17 mouse cellular contexts compared by ENCODE assay signal in genomic region chr13:34119406-34119805, GRCm38 (mm10).
"Had no signal": no experiment of that assay in that cellular context is flagged by ENCODE, and none has a peak within 500 bp of the region (broad histone marks: within the 10 kb centered on the region; RNA-seq: fewer than 3 reads in every experiment).

No protein-coding gene starts in this region.

- H3K9me3 ChIP-seq: limb, embryonic 10.5 days; limb, embryonic 13.5 days; liver, embryonic 13.5 days; lung, embryonic 15.5 days; midbrain, embryonic 12.5 days; midbrain, embryonic 15.5 days; neural tube, embryonic 12.5 days; neural tube, embryonic 15.5 days had no signal

- H3K27ac ChIP-seq: hindbrain, postnatal 0 days; limb, embryonic 10.5 days; limb, embryonic 13.5 days; liver, embryonic 13.5 days; lung, embryonic 15.5 days; midbrain, embryonic 12.5 days; midbrain, embryonic 15.5 days; neural tube, embryonic 12.5 days; neural tube, embryonic 15.5 days had no signal

- ATAC-seq: hindbrain, postnatal 0 days; inflammation-experienced regulatory T-cells, adult 6 months; midbrain, embryonic 15.5 days had no signal

- H3K4me3 ChIP-seq: limb, embryonic 10.5 days; limb, embryonic 13.5 days; liver, embryonic 13.5 days; lung, embryonic 15.5 days; midbrain, embryonic 12.5 days; midbrain, embryonic 15.5 days; neural tube, embryonic 12.5 days; neural tube, embryonic 15.5 days had no signal

- H3K27me3 ChIP-seq: limb, embryonic 13.5 days; liver, embryonic 13.5 days; lung, embryonic 15.5 days; midbrain, embryonic 12.5 days; midbrain, embryonic 15.5 days; neural tube, embryonic 12.5 days; neural tube, embryonic 15.5 days had no signal

- H3K36me3 ChIP-seq: limb, embryonic 10.5 days; liver, embryonic 13.5 days; lung, embryonic 15.5 days; midbrain, embryonic 15.5 days; neural tube, embryonic 15.5 days had no signal

- DNase-seq: kidney, adult 11 months; kidney, adult 8-10 months; kidney, postnatal 14 days; kidney, postnatal 4 days; lung, postnatal 10 days; lung, postnatal 36 days; retina, postnatal 1 day had no signal

- H3K9ac ChIP-seq: limb, embryonic 13.5 days; liver, embryonic 13.5 days; lung, embryonic 15.5 days; midbrain, embryonic 12.5 days; midbrain, embryonic 15.5 days; neural tube, embryonic 12.5 days; neural tube, embryonic 15.5 days had no signal

- H3K4me2 ChIP-seq: limb, embryonic 13.5 days; lung, embryonic 15.5 days; midbrain, embryonic 12.5 days; midbrain, embryonic 15.5 days; neural tube, embryonic 12.5 days; neural tube, embryonic 15.5 days had no signal

- H3K4me1 ChIP-seq: limb, embryonic 13.5 days; lung, embryonic 15.5 days had no signal
